Mouse (Mus musculus): ENCODE data around the gene Arhgap25. TPM values are rescaled to one million over a fixed set of nuclear protein-coding genes. Genes with fewer than 3 reads are reported as not detected.

Arhgap25 gene
- polyA plus RNA-seq (2014; fragmentation: Illumina TruSeq; extraction: RNeasy Lipid Tissue Mini Kit (QIAGEN cat#74804); ENCODE audit: low read depth, low replicate concordance): 0.52 TPM

GRCm38 (mm10) chr6:87532953-87533710 lies at the start of gene Arhgap25:
Arhgap25 (minus strand) TSS chr6:87533259.

GRCm38 (mm10) chr6:87428487-87429044 lies 104.5 kb downstream of the Arhgap25 start, which contains the start of gene Bmp10:
Bmp10 (plus strand) TSS chr6:87428994.

Other genes starting within 250 kb of the Arhgap25 start
- gene Antxr1, start 197.4 kb downstream of the Arhgap25 start, polyA plus RNA-seq (2014; fragmentation: Illumina TruSeq; extraction: RNeasy Lipid Tissue Mini Kit (QIAGEN cat#74804); ENCODE audit: low read depth, low replicate concordance): 37.7 TPM
- gene Gkn1, start 182.3 kb downstream of the Arhgap25 start, polyA plus RNA-seq (2014; fragmentation: Illumina TruSeq; extraction: RNeasy Lipid Tissue Mini Kit (QIAGEN cat#74804); ENCODE audit: low read depth, low replicate concordance): not detected
- not detected for gene Gkn2, start 159.9 kb downstream of the Arhgap25 start, polyA plus RNA-seq (2014; fragmentation: Illumina TruSeq; extraction: RNeasy Lipid Tissue Mini Kit (QIAGEN cat#74804); ENCODE audit: low read depth, low replicate concordance)
- gene Gkn3, start 144.3 kb downstream of the Arhgap25 start, polyA plus RNA-seq (2014; fragmentation: Illumina TruSeq; extraction: RNeasy Lipid Tissue Mini Kit (QIAGEN cat#74804); ENCODE audit: low read depth, low replicate concordance): not detected
- gene Bmp10, start 104.3 kb downstream of the Arhgap25 start, polyA plus RNA-seq (2014; fragmentation: Illumina TruSeq; extraction: RNeasy Lipid Tissue Mini Kit (QIAGEN cat#74804); ENCODE audit: low read depth, low replicate concordance): not detected
- 0.47 TPM for gene Prokr1, start 57.5 kb upstream of the Arhgap25 start, polyA plus RNA-seq (2014; fragmentation: Illumina TruSeq; extraction: RNeasy Lipid Tissue Mini Kit (QIAGEN cat#74804); ENCODE audit: low read depth, low replicate concordance)
- 10.4 TPM for gene Aplf, start 138.9 kb upstream of the Arhgap25 start, polyA plus RNA-seq (2014; fragmentation: Illumina TruSeq; extraction: RNeasy Lipid Tissue Mini Kit (QIAGEN cat#74804); ENCODE audit: low read depth, low replicate concordance)
- gene Efcc1, start 197.6 kb upstream of the Arhgap25 start, polyA plus RNA-seq (2014; fragmentation: Illumina TruSeq; extraction: RNeasy Lipid Tissue Mini Kit (QIAGEN cat#74804); ENCODE audit: low read depth, low replicate concordance): not detected
- not detected for gene Gp9, start 244.8 kb upstream of the Arhgap25 start, polyA plus RNA-seq (2014; fragmentation: Illumina TruSeq; extraction: RNeasy Lipid Tissue Mini Kit (QIAGEN cat#74804); ENCODE audit: low read depth, low replicate concordance)

All from adrenal gland, adult 10 weeks (tissue).